Mouse (Mus musculus) erythroblast, adult 5-6 weeks (primary cell): Measurements from ENCODE around the gene Smad3. TPM values are rescaled to one million over a fixed set of nuclear protein-coding genes. Genes with fewer than 3 reads are reported as not detected.

Source experiments
- ATAC-seq: replicated peaks from 2 replicates; pipeline ENCODE4 v1.8.0; 2016; ENCODE audit warnings: moderate number of reproducible peaks, mild to moderate bottlenecking, moderate TSS enrichment, inconsistent platforms; ENCODE audit not compliant: poor library complexity, low FRiP score, severe bottlenecking
- total RNA-seq, 2 experiments: library from RNA; stranded (forward) in 1 of 2; stranded (reverse) in 1 of 2; fragments of 150-400 nt in 1 of 2; fragments of 200-764, 138-1000 nt in 1 of 2; gene quantifications; 2 replicates each; pipeline versions ENCODE4 v1.2.3 to v1.2.4; 2015 to 2017; ENCODE audit warnings: low replicate concordance in 2 of 2

Smad3 gene
- total RNA-seq, 2 experiments from 2014 or later = 2.7 to 3.5 TPM

- ATAC-seq = no peak
Measured at GRCm38 (mm10) chr9:63611967-63612366, 145.8 kb downstream of the Smad3 start.

GRCm38 (mm10) chr9:63610841-63611366 lies 146.9 kb downstream of the Smad3 start:
- no peak for ATAC-seq

- no peak for ATAC-seq
Measured at GRCm38 (mm10) chr9:63610231-63610630, 147.6 kb downstream of the Smad3 start.

- ATAC-seq = no peak
Measured at GRCm38 (mm10) chr9:63609776-63610175, 148.0 kb downstream of the Smad3 start.

- no peak for ATAC-seq
Measured at GRCm38 (mm10) chr9:63609246-63609645, 148.5 kb downstream of the Smad3 start.

GRCm38 (mm10) chr9:63608006-63608405 lies 149.8 kb downstream of the Smad3 start:
- ATAC-seq = no peak

- no peak for ATAC-seq
Measured at GRCm38 (mm10) chr9:63606594-63606993, 151.2 kb downstream of the Smad3 start.

- peak; percentile 48; the same call in 1 of the 2 replicates for ATAC-seq
Measured at GRCm38 (mm10) chr9:63603849-63604248, 153.9 kb downstream of the Smad3 start.

- ATAC-seq = peak; percentile 92
Measured at GRCm38 (mm10) chr9:63602043-63602939, 155.5 kb downstream of the Smad3 start, which contains the start of the genes Iqch and Aagab. Gene Iqch, minus strand, starts transcription at chr9:63602493. Gene Aagab, plus strand, starts transcription at chr9:63602660.

Other genes starting within 250 kb of the Smad3 start
- gene Iqch, start 155.5 kb downstream of the Smad3 start, total RNA-seq (2015; ENCODE audit: low replicate concordance) = not detected in 2 replicates
- 0.28 TPM in 1 of 2 replicates, not detected in the other for gene Iqch, start 155.5 kb downstream of the Smad3 start, total RNA-seq (2017; ENCODE audit: low replicate concordance)
- 6.3 and 15.9 TPM in 2 replicates for gene Aagab, start 155.3 kb downstream of the Smad3 start, total RNA-seq (2015; ENCODE audit: low replicate concordance)
- gene Aagab, start 155.3 kb downstream of the Smad3 start, total RNA-seq (2017; ENCODE audit: low replicate concordance) = 9.9 and 17.7 TPM in 2 replicates